Mouse (Mus musculus): Measurements from ENCODE around the gene Acvr1. TPM values are rescaled to one million over a fixed set of nuclear protein-coding genes. Genes with fewer than 3 reads are reported as not detected.

Acvr1 gene
- polyA plus RNA-seq, 1 experiment from 2014 or later = 4.6 TPM

- Histone ChIP-seq H3K36me3 (no peaks in the 10 kb centered on the region), H3K9me3 (no peaks in the 10 kb centered on the region), H3K9ac (no peak overlapping the region), H3K27me3 (no peaks in the 10 kb centered on the region), H3K4me2 (no peak overlapping the region), H3K4me1 (peaks cover 47% of the 10 kb centered on the region), H3K27ac (peak overlapping the region; percentile 54), H3K4me3 (no peak overlapping the region)
- no peak for ATAC-seq (ENCODE audit: borderline replicate concordance, extremely low read depth, low FRiP score, low TSS enrichment)
- whole genome bisulfite sequencing = 70% methylated on average over 3 of the region's 3 CpGs
Observed at GRCm38 (mm10) chr2:58485683-58486082, 81.3 kb downstream of the Acvr1 start.

- Histone ChIP-seq H3K27ac (no peak overlapping the region), H3K4me1 (peaks cover 47% of the 10 kb centered on the region)
- 16% methylated on average over 4 of the region's 4 CpGs for WGBS
Observed at GRCm38 (mm10) chr2:58485152-58485551, 81.8 kb downstream of the Acvr1 start.

GRCm38 (mm10) chr2:58484284-58484965 lies 82.5 kb downstream of the Acvr1 start:
- ATAC-seq (ENCODE audit: borderline replicate concordance, extremely low read depth, low FRiP score, low TSS enrichment) = no peak
- H3K4me2 ChIP-seq = no peak overlapping the region
- H3K4me3 ChIP-seq = no peak overlapping the region
- H3K27me3 ChIP-seq = no peaks in the 10 kb centered on the region
- peaks cover 41% of the 10 kb centered on the region for H3K4me1 ChIP-seq
- no peak overlapping the region for H3K9ac ChIP-seq
- H3K36me3 ChIP-seq = no peaks in the 10 kb centered on the region
- no peaks in the 10 kb centered on the region for H3K9me3 ChIP-seq
- H3K27ac ChIP-seq = no peak overlapping the region
- WGBS = 43% methylated on average over 7 of the region's 7 CpGs

More at GRCm38 (mm10) chr2:58485152-58485551, 81.8 kb downstream of the Acvr1 start:
- Histone ChIP-seq H3K36me3 (no peaks in the 10 kb centered on the region), H3K27me3 (no peaks in the 10 kb centered on the region), H3K4me2 (no peak overlapping the region), H3K9ac (no peak overlapping the region), H3K4me3 (no peak overlapping the region), H3K9me3 (no peaks in the 10 kb centered on the region)
- ATAC-seq (ENCODE audit: borderline replicate concordance, extremely low read depth, low FRiP score, low TSS enrichment) = no peak

- Histone ChIP-seq H3K4me2 (no peak overlapping the region), H3K4me3 (no peak overlapping the region), H3K27ac (no peak overlapping the region), H3K4me1 (peaks cover 19% of the 10 kb centered on the region), H3K9me3 (no peaks in the 10 kb centered on the region), H3K27me3 (no peaks in the 10 kb centered on the region), H3K9ac (no peak overlapping the region), H3K36me3 (no peaks in the 10 kb centered on the region)
- ATAC-seq (ENCODE audit: borderline replicate concordance, extremely low read depth, low FRiP score, low TSS enrichment) = no peak
- whole genome bisulfite sequencing = 62% methylated on average over 9 of the region's 9 CpGs
Observed at GRCm38 (mm10) chr2:58481450-58482100, 85.4 kb downstream of the Acvr1 start.

GRCm38 (mm10) chr2:58480764-58481163 lies 86.2 kb downstream of the Acvr1 start:
- no peak overlapping the region for H3K4me2 ChIP-seq
- no peak for ATAC-seq (ENCODE audit: borderline replicate concordance, extremely low read depth, low FRiP score, low TSS enrichment)
- H3K36me3 ChIP-seq = no peaks in the 10 kb centered on the region
- no peak overlapping the region for H3K4me3 ChIP-seq
- H3K4me1 ChIP-seq = peaks cover 14% of the 10 kb centered on the region
- WGBS = 66% methylated on average over 6 of the region's 6 CpGs
- no peaks in the 10 kb centered on the region for H3K27me3 ChIP-seq
- H3K9ac ChIP-seq = no peak overlapping the region
- H3K9me3 ChIP-seq = no peaks in the 10 kb centered on the region
- no peak overlapping the region for H3K27ac ChIP-seq

GRCm38 (mm10) chr2:58479536-58479935 lies 87.4 kb downstream of the Acvr1 start:
- Histone ChIP-seq H3K9me3 (no peaks in the 10 kb centered on the region), H3K4me3 (no peak overlapping the region), H3K27me3 (no peaks in the 10 kb centered on the region), H3K4me2 (no peak overlapping the region), H3K9ac (no peak overlapping the region), H3K27ac (no peak overlapping the region), H3K36me3 (no peaks in the 10 kb centered on the region), H3K4me1 (peaks cover 4% of the 10 kb centered on the region)
- no peak for ATAC-seq (ENCODE audit: borderline replicate concordance, extremely low read depth, low FRiP score, low TSS enrichment)
- WGBS = 83% methylated on average over 10 of the region's 10 CpGs

GRCm38 (mm10) chr2:58478144-58478543 lies 88.8 kb downstream of the Acvr1 start:
- H3K27me3 ChIP-seq = no peaks in the 10 kb centered on the region
- no peak overlapping the region for H3K4me3 ChIP-seq
- H3K36me3 ChIP-seq = peaks cover 5% of the 10 kb centered on the region
- H3K4me2 ChIP-seq = no peak overlapping the region
- H3K27ac ChIP-seq = no peak overlapping the region
- H3K9ac ChIP-seq = no peak overlapping the region
- H3K9me3 ChIP-seq = no peaks in the 10 kb centered on the region
- no peaks in the 10 kb centered on the region for H3K4me1 ChIP-seq
- ATAC-seq (ENCODE audit: borderline replicate concordance, extremely low read depth, low FRiP score, low TSS enrichment) = no peak
- 87% methylated on average over 4 of the region's 4 CpGs for WGBS

GRCm38 (mm10) chr2:58476956-58477715 lies 89.8 kb downstream of the Acvr1 start:
- H3K9ac ChIP-seq = no peak overlapping the region
- H3K4me3 ChIP-seq = no peak overlapping the region
- no peak overlapping the region for H3K4me2 ChIP-seq
- H3K27me3 ChIP-seq = no peaks in the 10 kb centered on the region
- H3K36me3 ChIP-seq = peaks cover 5% of the 10 kb centered on the region
- H3K9me3 ChIP-seq = no peaks in the 10 kb centered on the region
- no peak overlapping the region for H3K27ac ChIP-seq
- H3K4me1 ChIP-seq = no peaks in the 10 kb centered on the region
- WGBS = 58% methylated on average over 12 of the region's 12 CpGs
- ATAC-seq (ENCODE audit: borderline replicate concordance, extremely low read depth, low FRiP score, low TSS enrichment) = no peak

- no peaks in the 10 kb centered on the region for H3K9me3 ChIP-seq
- peaks cover 5% of the 10 kb centered on the region for H3K36me3 ChIP-seq
- H3K9ac ChIP-seq = no peak overlapping the region
- H3K4me1 ChIP-seq = no peaks in the 10 kb centered on the region
- H3K27ac ChIP-seq = no peak overlapping the region
- 87% methylated on average over 8 of the region's 8 CpGs for whole genome bisulfite sequencing
- no peak overlapping the region for H3K4me3 ChIP-seq
- no peak overlapping the region for H3K4me2 ChIP-seq
- H3K27me3 ChIP-seq = no peaks in the 10 kb centered on the region
- no peak for ATAC-seq (ENCODE audit: borderline replicate concordance, extremely low read depth, low FRiP score, low TSS enrichment)
Observed at GRCm38 (mm10) chr2:58475578-58475977, 91.4 kb downstream of the Acvr1 start.

- no peak overlapping the region for H3K9ac ChIP-seq
- 92% methylated on average over 7 of the region's 7 CpGs for WGBS
- H3K27ac ChIP-seq = no peak overlapping the region
- H3K27me3 ChIP-seq = no peaks in the 10 kb centered on the region
- no peak overlapping the region for H3K4me2 ChIP-seq
- no peak for ATAC-seq (ENCODE audit: borderline replicate concordance, extremely low read depth, low FRiP score, low TSS enrichment)
- no peak overlapping the region for H3K4me3 ChIP-seq
- H3K36me3 ChIP-seq = peaks cover 40% of the 10 kb centered on the region
- H3K9me3 ChIP-seq = no peaks in the 10 kb centered on the region
- H3K4me1 ChIP-seq = no peaks in the 10 kb centered on the region
Observed at GRCm38 (mm10) chr2:58470290-58470689, 96.7 kb downstream of the Acvr1 start.

GRCm38 (mm10) chr2:58469816-58470215 lies 97.1 kb downstream of the Acvr1 start, which contains the start of gene Gm17409:
TSS of gene Gm17409 (plus strand) at chr2:58470116.
- Histone ChIP-seq H3K4me1 (no peaks in the 10 kb centered on the region), H3K9ac (no peak within 1 kb of the TSS), H3K27me3 (no peaks in the 10 kb centered on the region), H3K4me2 (no peak within 1 kb of the TSS), H3K4me3 (no peak within 1 kb of the TSS), H3K36me3 (peaks cover 40% of the 10 kb centered on the region), H3K9me3 (no peaks in the 10 kb centered on the region), H3K27ac (no peak within 1 kb of the TSS)
- no peak for ATAC-seq (ENCODE audit: borderline replicate concordance, extremely low read depth, low FRiP score, low TSS enrichment)
- WGBS = 89% methylated on average over 7 of the region's 7 CpGs

- Histone ChIP-seq H3K4me1 (no peaks in the 10 kb centered on the region), H3K4me3 (no peak overlapping the region), H3K9me3 (no peaks in the 10 kb centered on the region), H3K27ac (no peak overlapping the region), H3K36me3 (peaks cover 40% of the 10 kb centered on the region), H3K27me3 (no peaks in the 10 kb centered on the region), H3K4me2 (no peak overlapping the region), H3K9ac (no peak overlapping the region)
- WGBS = 84% methylated on average over 14 of the region's 14 CpGs
- no peak for ATAC-seq (ENCODE audit: borderline replicate concordance, extremely low read depth, low FRiP score, low TSS enrichment)
Observed at GRCm38 (mm10) chr2:58458820-58459371, 108.1 kb downstream of the Acvr1 start.

Data from lung, embryonic 15.5 days (tissue).